In the genomic region with DNA sequence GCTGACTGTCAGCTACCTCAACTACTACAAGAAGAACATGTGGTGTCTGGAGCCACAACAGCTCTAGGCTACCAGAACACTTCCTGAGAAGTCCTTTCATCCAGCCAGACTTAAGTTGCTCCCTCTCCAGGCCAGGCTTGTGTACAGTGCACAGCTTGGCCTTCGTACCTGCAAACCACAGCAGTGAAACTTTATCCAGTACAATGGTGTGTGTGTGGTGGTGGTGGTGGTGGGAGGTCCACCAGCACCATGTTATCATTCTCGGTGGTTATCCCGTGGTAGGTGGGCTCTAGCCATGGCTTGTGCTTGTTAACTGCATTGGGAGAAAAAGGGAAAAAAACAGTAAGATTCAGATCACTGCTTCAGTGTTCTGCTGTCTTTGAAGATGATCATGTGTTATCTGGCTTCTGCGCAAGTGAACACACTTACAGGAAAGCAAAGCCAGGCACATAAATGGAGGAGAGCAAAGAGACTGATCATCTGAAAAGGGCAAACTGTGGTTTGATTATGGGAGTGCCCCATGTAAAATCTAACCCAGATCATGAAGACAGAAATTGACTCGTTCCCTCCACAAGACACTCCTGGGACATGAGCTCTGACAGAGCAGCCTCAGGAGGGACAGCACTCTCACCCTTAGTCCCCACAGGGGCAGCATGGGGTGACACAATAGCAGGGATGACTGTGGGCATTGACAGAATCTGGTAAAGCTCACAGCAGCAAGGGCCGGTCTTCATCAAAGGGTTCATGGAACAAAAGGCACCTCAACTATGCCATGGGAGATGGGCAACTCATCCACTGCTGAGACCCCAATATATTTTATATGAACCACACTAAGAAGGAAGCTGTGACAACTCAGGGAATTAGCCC, we compare ENCODE assay signal across 10 mouse cellular contexts. TPM values are rescaled to one million over a fixed set of nuclear protein-coding genes. Genes with fewer than 3 reads are reported as not detected.
DNase-seq lines count a peak whose midpoint lies in the region; ATAC-seq lines count a peak whose summit lies in the region.
"Not testable (repeated sequence)": the region's sequence is repeated elsewhere in the genome, so short reads cannot be mapped to it uniquely, and the experiment has no call there.
"Had no signal": no experiment of that assay in that cellular context is flagged by ENCODE, and none has a peak within 500 bp of the region (broad histone marks: within the 10 kb centered on the region; RNA-seq: fewer than 3 reads in every experiment).

No protein-coding gene starts in this region.

- H3K4me2 ChIP-seq in forebrain, embryonic 14.5 days (ENCODE audit: low read length); heart, embryonic 15.5 days; intestine, embryonic 16.5 days (ENCODE audit: low read depth, low read length); liver, embryonic 11.5 days; neural tube, embryonic 15.5 days: not testable (repeated sequence)

- H3K27me3 ChIP-seq in forebrain, embryonic 14.5 days (replicated peaks; ENCODE audit: control insufficient read depth, insufficient read depth, low read length); heart, embryonic 15.5 days; intestine, embryonic 16.5 days (replicated peaks; ENCODE audit: control insufficient read depth, insufficient read depth, low read length); liver, embryonic 11.5 days (replicated peaks; ENCODE audit: control insufficient read depth, insufficient read depth, low read length); neural tube, embryonic 15.5 days (replicated peaks): not testable (repeated sequence)

- not testable (repeated sequence) for H3K27ac ChIP-seq in forebrain, embryonic 14.5 days (ENCODE audit: low read depth, low read length); heart, embryonic 15.5 days; intestine, embryonic 16.5 days (ENCODE audit: low read length); liver, embryonic 11.5 days (ENCODE audit: low read depth, low read length); neural tube, embryonic 15.5 days (replicated peaks)

- not testable (repeated sequence) for DNase-seq in forebrain, embryonic 14.5 days (ENCODE audit: low spot score)
- peak; percentile 41 for DNase-seq in liver, embryonic 11.5 days (ENCODE audit: low spot score)

- peak; percentile 49; the same call in 1 of the 2 replicates for ATAC-seq in cerebellum, adult (ENCODE audit: insufficient number of reproducible peaks, low FRiP score, low TSS enrichment)
- 0 out of 2 replicates have a peak, but pooled peaks have one; percentile 37 for ATAC-seq in forebrain, embryonic 14.5 days
- ATAC-seq in heart, embryonic 15.5 days (replicated peaks; ENCODE audit: insufficient number of reproducible peaks, insufficient read depth, low FRiP score, low read depth): peak; percentile 88
- peak; percentile 71 for ATAC-seq in intestine, embryonic 16.5 days
- peak; percentile 83 for ATAC-seq in liver, embryonic 11.5 days (replicated peaks; ENCODE audit: low FRiP score)
- peak; percentile 54 for ATAC-seq in megakaryocyte progenitor cell, adult 5-6 weeks (replicated peaks; ENCODE audit: poor library complexity)
- ATAC-seq in neural tube, embryonic 15.5 days (ENCODE audit: low FRiP score): peak; percentile 75; the same call in 1 of the 2 replicates

- not testable (repeated sequence) for H3K4me1 ChIP-seq in forebrain, embryonic 14.5 days (ENCODE audit: control insufficient read depth, insufficient read depth, low read length); heart, embryonic 15.5 days (replicated peaks); intestine, embryonic 16.5 days (ENCODE audit: control insufficient read depth, insufficient read depth, low read length); liver, embryonic 11.5 days (replicated peaks; ENCODE audit: control insufficient read depth, insufficient read depth, low read length); neural tube, embryonic 15.5 days

- 79% methylated on average over 6 of the region's 6 CpGs for WGBS in forebrain, embryonic 14.5 days
- WGBS in heart, embryonic 15.5 days: 63% methylated on average over 6 of the region's 6 CpGs
- WGBS in intestine, embryonic 16.5 days: 79% methylated on average over 6 of the region's 6 CpGs
- 72% methylated on average over 6 of the region's 6 CpGs for WGBS in liver, embryonic 11.5 days
- WGBS in neural tube, embryonic 15.5 days: 79% methylated on average over 6 of the region's 6 CpGs

- H3K4me3 ChIP-seq in forebrain, embryonic 14.5 days (ENCODE audit: low read depth, low read length); heart, embryonic 15.5 days; intestine, embryonic 16.5 days (ENCODE audit: low read length); liver, embryonic 11.5 days (ENCODE audit: low read depth, low read length); neural tube, embryonic 15.5 days (replicated peaks): not testable (repeated sequence)

- H3K9me3 ChIP-seq in forebrain, embryonic 14.5 days (replicated peaks; ENCODE audit: control insufficient read depth, low read length): peaks cover 44% of the 10 kb centered on the region
- peaks cover 43% of the 10 kb centered on the region for H3K9me3 ChIP-seq in heart, embryonic 15.5 days (replicated peaks)
- H3K9me3 ChIP-seq in intestine, embryonic 16.5 days (ENCODE audit: control insufficient read depth, low read length): peaks cover 30% of the 10 kb centered on the region
- H3K9me3 ChIP-seq in liver, embryonic 11.5 days (ENCODE audit: control insufficient read depth, low read length): peaks cover 40% of the 10 kb centered on the region
- H3K9me3 ChIP-seq in neural tube, embryonic 15.5 days (replicated peaks): peaks cover 53% of the 10 kb centered on the region

- not testable (repeated sequence) for H3K36me3 ChIP-seq in forebrain, embryonic 14.5 days (ENCODE audit: control insufficient read depth, insufficient read depth, low read length); heart, embryonic 15.5 days; intestine, embryonic 16.5 days (ENCODE audit: control insufficient read depth, insufficient read depth, low read length); liver, embryonic 11.5 days (ENCODE audit: control insufficient read depth, insufficient read depth, low read length); neural tube, embryonic 15.5 days

- not testable (repeated sequence) for H3K9ac ChIP-seq in forebrain, embryonic 14.5 days (ENCODE audit: low read length); heart, embryonic 15.5 days; intestine, embryonic 16.5 days (ENCODE audit: low read depth, low read length); liver, embryonic 11.5 days (ENCODE audit: low read depth, low read length); neural tube, embryonic 15.5 days (replicated peaks)

RNA-seq across cellular contexts. Expression of gene Zfp978, which starts 17.8 kb away (rescaled TPM):
- polyA plus RNA-seq in forebrain, embryonic 14.5 days (2014; fragmentation: Nextera tagmentation; extraction: Ambion mirVana): not detected in 2 replicates
- polyA plus RNA-seq in heart, embryonic 15.5 days (2015; fragmentation: Nextera tagmentation; extraction: Ambion mirVana): 0.19 TPM in 1 of 2 replicates, not detected in the other
- 0.18 TPM in 1 of 2 replicates, not detected in the other for polyA plus RNA-seq in intestine, embryonic 16.5 days (2015; fragmentation: Nextera tagmentation; extraction: Ambion mirVana)
- 0.37 and 0.55 TPM in 2 replicates for polyA plus RNA-seq in liver, embryonic 11.5 days (2014; fragmentation: Nextera tagmentation; extraction: Ambion mirVana)
- 0.30 TPM in 1 of 2 replicates, not detected in the other for total RNA-seq in megakaryocyte progenitor cell, adult 5-6 weeks (2015)
- not detected in 2 replicates for total RNA-seq in megakaryocyte progenitor cell, adult 5-6 weeks (2017)
- polyA plus RNA-seq in neural tube, embryonic 15.5 days (2015; fragmentation: Nextera tagmentation; extraction: Ambion mirVana): not detected in 2 replicates
- total RNA-seq: left cerebral cortex, adult 18-20 months had no signal
- polyA plus RNA-seq: erythroblast, embryonic 14.5 days had no signal

RNA-seq across cellular contexts. Expression of gene Zfp988, which starts 37.8 kb away (rescaled TPM):
- not detected in 2 replicates for polyA plus RNA-seq in forebrain, embryonic 14.5 days (2014; fragmentation: Nextera tagmentation; extraction: Ambion mirVana)
- polyA plus RNA-seq in heart, embryonic 15.5 days (2015; fragmentation: Nextera tagmentation; extraction: Ambion mirVana): 0.05 TPM in 1 of 2 replicates, not detected in the other
- 0.16 and 0.24 TPM in 2 replicates for polyA plus RNA-seq in intestine, embryonic 16.5 days (2015; fragmentation: Nextera tagmentation; extraction: Ambion mirVana)
- polyA plus RNA-seq in liver, embryonic 11.5 days (2014; fragmentation: Nextera tagmentation; extraction: Ambion mirVana): 0.34 and 0.39 TPM in 2 replicates
- 0.07 and 0.74 TPM in 2 replicates for total RNA-seq in megakaryocyte progenitor cell, adult 5-6 weeks (2015)
- total RNA-seq in megakaryocyte progenitor cell, adult 5-6 weeks (2017): not detected in 2 replicates
- polyA plus RNA-seq in neural tube, embryonic 15.5 days (2015; fragmentation: Nextera tagmentation; extraction: Ambion mirVana): 0.19 and 0.23 TPM in 2 replicates
- total RNA-seq: heart, adult 18-20 months had no signal
- polyA plus RNA-seq: erythroblast, embryonic 14.5 days had no signal

Comparison
In these comparisons a context has a peak if more than half of its experiments do, and no peak if none do; other contexts are left out.
1. ATAC-seq: peak in every context shown above with its lines; median percentile 88 in heart, embryonic 15.5 days; 83 in liver, embryonic 11.5 days; 75 in neural tube, embryonic 15.5 days; 71 in intestine, embryonic 16.5 days; 54 in megakaryocyte progenitor cell, adult 5-6 weeks; 49 in cerebellum, adult; 37 in forebrain, embryonic 14.5 days.